Mouse (Mus musculus): ENCODE data around the gene Llgl2. TPM values are rescaled to one million over a fixed set of nuclear protein-coding genes. Genes with fewer than 3 reads are reported as not detected.

Llgl2 gene
- 15.8 and 17.2 TPM in 2 replicates for total RNA-seq (2014; rRNA removed)
- polyA plus RNA-seq (2012; rRNA removed) = 46.8 and 52.7 TPM in 2 replicates

- Histone ChIP-seq H3K9ac (ENCODE audit: low read depth, low read length) (peak within 1 kb of the TSS; percentile 94), H3K36me3 (ENCODE audit: control insufficient read depth, insufficient read depth, low read length) (no peaks in the 10 kb centered on the region), H3K4me3 (ENCODE audit: insufficient read depth, low read depth, low read length) (peak within 1 kb of the TSS; percentile 92), H3K27me3 (ENCODE audit: control insufficient read depth, insufficient read depth, low read length) (no peaks in the 10 kb centered on the region), H3K79me2 (ENCODE audit: control insufficient read depth, insufficient read depth, low read length) (peaks cover 29% of the 10 kb centered on the region; the same call in 1 of the 2 replicates), H3K4me1 (ENCODE audit: control insufficient read depth, insufficient read depth, low read length) (peaks cover 2% of the 10 kb centered on the region), H3K27ac (replicated peaks; ENCODE audit: insufficient read depth, low read depth, low read length) (peak within 1 kb of the TSS; percentile 98)
- peak; percentile 73 for DNase-seq (ENCODE audit: extremely low read depth, low read depth, low spot score)
- under 1% methylated on average over 87 of the region's 87 CpGs for WGBS
- TF ChIP-seq POLR2A (IDR thresholded peaks at IDR 0.05; ENCODE audit: extremely low read depth, insufficient read depth, low read length) (peak; percentile 89), CTCF (IDR thresholded peaks at IDR 0.05; ENCODE audit: low read depth, low read length) (no peak)
These were observed at the start of gene Llgl2 for GRCm38 (mm10) chr11:115823774-115824740. Gene Llgl2 (plus strand): TSS chr11:115824049.

- no peak overlapping the region for H3K9ac ChIP-seq (ENCODE audit: low read depth, low read length)
- TF ChIP-seq CTCF (IDR thresholded peaks at IDR 0.05; ENCODE audit: low read depth, low read length) = no peak
- TF ChIP-seq POLR2A (IDR thresholded peaks at IDR 0.05; ENCODE audit: extremely low read depth, insufficient read depth, low read length) = no peak
- H3K27ac ChIP-seq (replicated peaks; ENCODE audit: insufficient read depth, low read depth, low read length) = no peak overlapping the region
- no peaks in the 10 kb centered on the region for H3K36me3 ChIP-seq (ENCODE audit: control insufficient read depth, insufficient read depth, low read length)
- no peaks in the 10 kb centered on the region for H3K27me3 ChIP-seq (ENCODE audit: control insufficient read depth, insufficient read depth, low read length)
- no peak overlapping the region for H3K4me3 ChIP-seq (ENCODE audit: insufficient read depth, low read depth, low read length)
- peaks cover 20% of the 10 kb centered on the region for H3K4me1 ChIP-seq (ENCODE audit: control insufficient read depth, insufficient read depth, low read length)
- peaks cover 11% of the 10 kb centered on the region; the same call in 1 of the 2 replicates for H3K79me2 ChIP-seq (ENCODE audit: control insufficient read depth, insufficient read depth, low read length)
- 75% methylated on average over 4 of the region's 4 CpGs for WGBS
- DNase-seq (ENCODE audit: extremely low read depth, low read depth, low spot score) = no peak
These were observed 49.2 kb upstream of the Llgl2 start for GRCm38 (mm10) chr11:115774653-115775052.

- 38% methylated on average over 18 of the region's 18 CpGs for WGBS
- Histone ChIP-seq H3K9ac (ENCODE audit: low read depth, low read length) (no peak overlapping the region), H3K36me3 (ENCODE audit: control insufficient read depth, insufficient read depth, low read length) (no peaks in the 10 kb centered on the region), H3K4me3 (ENCODE audit: insufficient read depth, low read depth, low read length) (no peak overlapping the region), H3K4me1 (ENCODE audit: control insufficient read depth, insufficient read depth, low read length) (peaks cover 18% of the 10 kb centered on the region), H3K27ac (replicated peaks; ENCODE audit: insufficient read depth, low read depth, low read length) (no peak overlapping the region), H3K27me3 (ENCODE audit: control insufficient read depth, insufficient read depth, low read length) (no peaks in the 10 kb centered on the region), H3K79me2 (ENCODE audit: control insufficient read depth, insufficient read depth, low read length) (peaks cover 11% of the 10 kb centered on the region; the same call in 1 of the 2 replicates)
- TF ChIP-seq POLR2A (IDR thresholded peaks at IDR 0.05; ENCODE audit: extremely low read depth, insufficient read depth, low read length) = no peak
- TF ChIP-seq CTCF (IDR thresholded peaks at IDR 0.05; ENCODE audit: low read depth, low read length) = no peak
- DNase-seq (ENCODE audit: extremely low read depth, low read depth, low spot score) = peak; percentile 58
These were observed 47.8 kb upstream of the Llgl2 start for GRCm38 (mm10) chr11:115775821-115776665.

GRCm38 (mm10) chr11:115776954-115777353, 46.9 kb upstream of the Llgl2 start:
- 39% methylated on average over 9 of the region's 9 CpGs for WGBS
- peak; percentile 45 for DNase-seq (ENCODE audit: extremely low read depth, low read depth, low spot score)
- Histone ChIP-seq H3K9ac (ENCODE audit: low read depth, low read length) (no peak overlapping the region), H3K27me3 (ENCODE audit: control insufficient read depth, insufficient read depth, low read length) (no peaks in the 10 kb centered on the region), H3K36me3 (ENCODE audit: control insufficient read depth, insufficient read depth, low read length) (no peaks in the 10 kb centered on the region), H3K4me3 (ENCODE audit: insufficient read depth, low read depth, low read length) (no peak overlapping the region), H3K27ac (replicated peaks; ENCODE audit: insufficient read depth, low read depth, low read length) (no peak overlapping the region), H3K79me2 (ENCODE audit: control insufficient read depth, insufficient read depth, low read length) (peaks cover 8% of the 10 kb centered on the region; the same call in 1 of the 2 replicates), H3K4me1 (ENCODE audit: control insufficient read depth, insufficient read depth, low read length) (peaks cover 18% of the 10 kb centered on the region)
- TF ChIP-seq POLR2A (IDR thresholded peaks at IDR 0.05; ENCODE audit: extremely low read depth, insufficient read depth, low read length) (no peak), CTCF (IDR thresholded peaks at IDR 0.05; ENCODE audit: low read depth, low read length) (no peak)

GRCm38 (mm10) chr11:115777487-115778335, 46.1 kb upstream of the Llgl2 start:
- DNase-seq (ENCODE audit: extremely low read depth, low read depth, low spot score) = peak; percentile 89
- H3K27ac ChIP-seq (replicated peaks; ENCODE audit: insufficient read depth, low read depth, low read length) = no peak overlapping the region; the same call in 1 of the 2 replicates
- no peaks in the 10 kb centered on the region for H3K27me3 ChIP-seq (ENCODE audit: control insufficient read depth, insufficient read depth, low read length)
- peaks cover 18% of the 10 kb centered on the region for H3K4me1 ChIP-seq (ENCODE audit: control insufficient read depth, insufficient read depth, low read length)
- no peaks in the 10 kb centered on the region for H3K36me3 ChIP-seq (ENCODE audit: control insufficient read depth, insufficient read depth, low read length)
- H3K9ac ChIP-seq (ENCODE audit: low read depth, low read length) = no peak overlapping the region
- WGBS = 50% methylated on average over 17 of the region's 17 CpGs
- H3K79me2 ChIP-seq (ENCODE audit: control insufficient read depth, insufficient read depth, low read length) = peaks cover 3% of the 10 kb centered on the region; the same call in 1 of the 2 replicates
- TF ChIP-seq POLR2A (IDR thresholded peaks at IDR 0.05; ENCODE audit: extremely low read depth, insufficient read depth, low read length) (no peak), CTCF (IDR thresholded peaks at IDR 0.05; ENCODE audit: low read depth, low read length) (0 out of 2 replicates have a peak, but pooled peaks have one; percentile 10)
- H3K4me3 ChIP-seq (ENCODE audit: insufficient read depth, low read depth, low read length) = no peak overlapping the region

Measured in liver, adult 2 months (tissue).